Mouse (Mus musculus) bone marrow, adult 2 months (tissue): ENCODE results near the gene 1700028K03Rik.

Source experiments
- CTCF ChIP-seq: fragments of 200-500 bp; IDR thresholded peaks from 2 replicates; pipeline ENCODE4 v1.5.1; 2011; ENCODE audit warnings: low read length, control low read depth; ENCODE audit not compliant: control insufficient read depth, insufficient read depth
- POLR2A ChIP-seq: fragments of 200-500 bp; IDR thresholded peaks from 2 replicates; pipeline ENCODE4 v1.6.1; 2011; ENCODE audit warnings: low read depth, mild to moderate bottlenecking, control low read depth, low read length, borderline replicate concordance; ENCODE audit not compliant: control insufficient read depth

GRCm38 (mm10) chr5:107488996-107489395 is 45.5 kb upstream of the 1700028K03Rik start:
- TF ChIP-seq CTCF (no peak), POLR2A (no peak)
